Mouse (Mus musculus) E14TG2a.4 (cell line): ENCODE data around the gene Btg1.

ENCODE experiments used
- CTCF ChIP-seq: conservative IDR thresholded peaks from 2 replicates; pipeline ENCODE4 v1.5.1; 2014; ENCODE audit warnings: low read length
- NANOG ChIP-seq: IDR thresholded peaks from 2 replicates; pipeline ENCODE4 v1.6.1; 2014; ENCODE audit warnings: borderline replicate concordance, low read length, mixed read lengths
- POU5F1 ChIP-seq: IDR thresholded peaks from 2 replicates; pipeline ENCODE4 v1.6.1; 2014; ENCODE audit warnings: low read length, borderline replicate concordance

GRCm38 (mm10) chr10:96655066-96655465, 38.3 kb downstream of the Btg1 start:
- no peak for TF ChIP-seq CTCF
- no peak for TF ChIP-seq POU5F1
- no peak for TF ChIP-seq NANOG
